Mouse (Mus musculus) limb, embryonic 13.5 days (tissue): ENCODE data around the gene Gdf5. TPM values are rescaled to one million over a fixed set of nuclear protein-coding genes. Genes with fewer than 3 reads are reported as not detected.
A peak's percentile ranks its signal among the peaks of the same experiment; 100 is the strongest.

Experiments used
- ATAC-seq: fragments of 200-750 bp; cut with Nextera tagmentation; 2 replicates; pipeline ENCODE4 v1.8.0; 2017; ENCODE audit warnings: low read depth, moderate number of reproducible peaks, moderate TSS enrichment; ENCODE audit not compliant: low FRiP score
- H3K27ac ChIP-seq: fragments of 300-500 bp; sonication (generic); 2 replicates; pipeline ENCODE4 v1.5.1; 2015; ENCODE audit warnings: inconsistent platforms, mild to moderate bottlenecking, moderate library complexity
- H3K27me3 ChIP-seq: fragments of 300-500 bp; sonication (generic); 2 replicates; pipeline ENCODE4 v1.6.1; 2015; ENCODE audit warnings: mild to moderate bottlenecking, inconsistent platforms
- H3K36me3 ChIP-seq: fragments of 300-500 bp; sonication (generic); 2 replicates; pipeline ENCODE4 v1.6.1; 2015; ENCODE audit warnings: inconsistent platforms, mild to moderate bottlenecking, moderate library complexity
- H3K4me1 ChIP-seq: fragments of 300-500 bp; sonication (generic); 2 replicates; pipeline ENCODE4 v1.6.1; 2015; ENCODE audit warnings: inconsistent platforms
- H3K4me2 ChIP-seq: fragments of 300-500 bp; sonication (generic); replicated peaks from 2 replicates; pipeline ENCODE4 v1.6.1; 2015; ENCODE audit warnings: inconsistent platforms, mild to moderate bottlenecking, moderate library complexity
- H3K4me3 ChIP-seq: fragments of 300-500 bp; sonication (generic); 2 replicates; pipeline ENCODE4 v1.5.1; 2015; ENCODE audit warnings: moderate library complexity, mild to moderate bottlenecking, inconsistent platforms
- H3K9ac ChIP-seq: fragments of 300-500 bp; sonication (generic); 2 replicates; pipeline ENCODE4 v1.6.1; 2015; ENCODE audit warnings: mild to moderate bottlenecking, inconsistent platforms
- H3K9me3 ChIP-seq: fragments of 300-500 bp; sonication (generic); 2 replicates; pipeline ENCODE4 v1.6.1; 2016; ENCODE audit warnings: inconsistent platforms
- WGBS: fragments of 180-500 bp; shearing (Covaris S2); methylation state at CpG from one replicate; pipeline ENCODE4 v1.1.7; 2015; 5-methylcytosine and 5-hydroxymethylcytosine counted together
- polyA plus RNA-seq: library from polyadenylated mRNA; unstranded; fragments of >200 nt; fragmentation: Nextera tagmentation; extraction: Ambion mirVana; gene quantifications from 2 replicates; pipeline ENCODE4 v1.2.1, GENCODE M21; 2015

Gene Gdf5
- polyA plus RNA-seq = 101 and 107 TPM in 2 replicates

GRCm38 (mm10) chr2:155945124-155945523 is at the start of gene Gdf5:
Gene Gdf5 (minus strand): TSS chr2:155945367.
- Histone ChIP-seq H3K9me3 (no peaks in the 10 kb centered on the region), H3K9ac (peak within 1 kb of the TSS; percentile 75), H3K27me3 (no peaks in the 10 kb centered on the region), H3K4me3 (peak within 1 kb of the TSS; percentile 51), H3K36me3 (peaks cover 16% of the 10 kb centered on the region), H3K27ac (peak within 1 kb of the TSS; percentile 96), H3K4me1 (peaks cover 80% of the 10 kb centered on the region), H3K4me2 (peak within 1 kb of the TSS; percentile 72)
- peak; percentile 64 for ATAC-seq
- WGBS = 13% methylated on average over 12 of the region's 13 CpGs

- no peak overlapping the region for H3K27ac ChIP-seq
- no peaks in the 10 kb centered on the region for H3K9me3 ChIP-seq
- WGBS = 80% methylated on average over 14 of the region's 14 CpGs
- H3K36me3 ChIP-seq = peaks cover 100% of the 10 kb centered on the region
- no peaks in the 10 kb centered on the region for H3K4me1 ChIP-seq
- H3K4me3 ChIP-seq = no peak overlapping the region
- no peak overlapping the region for H3K9ac ChIP-seq
- no peak overlapping the region for H3K4me2 ChIP-seq
- no peaks in the 10 kb centered on the region for H3K27me3 ChIP-seq
- ATAC-seq = no peak
These were observed 46.7 kb upstream of the Gdf5 start for GRCm38 (mm10) chr2:155991863-155992321.

- Histone ChIP-seq H3K27me3 (no peaks in the 10 kb centered on the region), H3K4me1 (no peaks in the 10 kb centered on the region), H3K27ac (no peak overlapping the region), H3K9me3 (no peaks in the 10 kb centered on the region), H3K4me3 (no peak overlapping the region), H3K36me3 (peaks cover 100% of the 10 kb centered on the region), H3K4me2 (no peak overlapping the region), H3K9ac (no peak overlapping the region)
- WGBS = 95% methylated on average over 10 of the region's 10 CpGs
- ATAC-seq = no peak
These were observed 46.0 kb upstream of the Gdf5 start for GRCm38 (mm10) chr2:155991151-155991550.

GRCm38 (mm10) chr2:155989085-155989484 is 43.9 kb upstream of the Gdf5 start:
- peaks cover 100% of the 10 kb centered on the region for H3K36me3 ChIP-seq
- H3K27me3 ChIP-seq = no peaks in the 10 kb centered on the region
- H3K4me2 ChIP-seq = no peak overlapping the region
- H3K4me3 ChIP-seq = no peak overlapping the region
- 77% methylated on average over 4 of the region's 4 CpGs for WGBS
- no peak; the same call in 1 of the 2 replicates for ATAC-seq
- no peak overlapping the region for H3K27ac ChIP-seq
- no peaks in the 10 kb centered on the region for H3K9me3 ChIP-seq
- no peak overlapping the region for H3K9ac ChIP-seq
- no peaks in the 10 kb centered on the region for H3K4me1 ChIP-seq

GRCm38 (mm10) chr2:155987131-155987530 is 42.0 kb upstream of the Gdf5 start:
- Histone ChIP-seq H3K9me3 (no peaks in the 10 kb centered on the region), H3K27me3 (no peaks in the 10 kb centered on the region), H3K9ac (no peak overlapping the region), H3K4me1 (no peaks in the 10 kb centered on the region), H3K36me3 (peaks cover 100% of the 10 kb centered on the region), H3K27ac (no peak overlapping the region), H3K4me3 (no peak overlapping the region), H3K4me2 (no peak overlapping the region)
- 92% methylated on average over 6 of the region's 6 CpGs for WGBS
- ATAC-seq = no peak

- H3K4me2 ChIP-seq = no peak overlapping the region
- H3K27me3 ChIP-seq = no peaks in the 10 kb centered on the region
- no peak overlapping the region for H3K27ac ChIP-seq
- peaks cover 100% of the 10 kb centered on the region for H3K36me3 ChIP-seq
- WGBS = 73% methylated on average over 7 of the region's 7 CpGs
- no peak overlapping the region for H3K4me3 ChIP-seq
- no peaks in the 10 kb centered on the region for H3K9me3 ChIP-seq
- no peak for ATAC-seq
- no peak overlapping the region for H3K9ac ChIP-seq
- no peaks in the 10 kb centered on the region for H3K4me1 ChIP-seq
These were observed 40.6 kb upstream of the Gdf5 start for GRCm38 (mm10) chr2:155985776-155986175.

GRCm38 (mm10) chr2:155979328-155979991 is 34.3 kb upstream of the Gdf5 start:
- Histone ChIP-seq H3K4me1 (no peaks in the 10 kb centered on the region), H3K4me3 (no peak overlapping the region), H3K27me3 (no peaks in the 10 kb centered on the region), H3K36me3 (peaks cover 94% of the 10 kb centered on the region), H3K27ac (no peak overlapping the region), H3K9ac (no peak overlapping the region; the same call in 1 of the 2 replicates), H3K4me2 (no peak overlapping the region), H3K9me3 (no peaks in the 10 kb centered on the region)
- 88% methylated on average over 5 of the region's 5 CpGs for WGBS
- no peak for ATAC-seq

GRCm38 (mm10) chr2:155974087-155974731 is 29.0 kb upstream of the Gdf5 start:
- no peaks in the 10 kb centered on the region for H3K4me1 ChIP-seq
- no peak overlapping the region for H3K27ac ChIP-seq
- no peak overlapping the region for H3K4me3 ChIP-seq
- WGBS = 82% methylated on average over 14 of the region's 14 CpGs
- peaks cover 90% of the 10 kb centered on the region for H3K36me3 ChIP-seq
- no peaks in the 10 kb centered on the region for H3K9me3 ChIP-seq
- H3K27me3 ChIP-seq = no peaks in the 10 kb centered on the region
- ATAC-seq = no peak
- H3K4me2 ChIP-seq = no peak overlapping the region
- H3K9ac ChIP-seq = no peak overlapping the region

- WGBS = 88% methylated on average over 6 of the region's 6 CpGs
- Histone ChIP-seq H3K4me3 (no peak overlapping the region), H3K27ac (no peak overlapping the region), H3K4me2 (no peak overlapping the region), H3K9ac (no peak overlapping the region), H3K36me3 (peaks cover 90% of the 10 kb centered on the region), H3K27me3 (no peaks in the 10 kb centered on the region), H3K4me1 (no peaks in the 10 kb centered on the region), H3K9me3 (no peaks in the 10 kb centered on the region)
- no peak for ATAC-seq
These were observed 28.2 kb upstream of the Gdf5 start for GRCm38 (mm10) chr2:155973348-155973747.

- Histone ChIP-seq H3K27me3 (no peaks in the 10 kb centered on the region), H3K4me3 (no peak overlapping the region), H3K9ac (no peak overlapping the region), H3K4me2 (no peak overlapping the region), H3K4me1 (peaks cover 11% of the 10 kb centered on the region; the same call in 1 of the 2 replicates), H3K9me3 (no peaks in the 10 kb centered on the region), H3K36me3 (peaks cover 72% of the 10 kb centered on the region), H3K27ac (no peak overlapping the region)
- no peak; the same call in 1 of the 2 replicates for ATAC-seq
- WGBS = 40% methylated on average over 1 of the region's 1 CpGs
These were observed 17.8 kb upstream of the Gdf5 start for GRCm38 (mm10) chr2:155962991-155963390.

- Histone ChIP-seq H3K27me3 (no peaks in the 10 kb centered on the region), H3K4me2 (no peak overlapping the region), H3K4me1 (peaks cover 20% of the 10 kb centered on the region), H3K4me3 (no peak overlapping the region), H3K9me3 (no peaks in the 10 kb centered on the region), H3K36me3 (peaks cover 61% of the 10 kb centered on the region), H3K9ac (no peak overlapping the region), H3K27ac (no peak overlapping the region)
- WGBS = 81% methylated on average over 10 of the region's 10 CpGs
- ATAC-seq = no peak
These were observed 16.7 kb upstream of the Gdf5 start for GRCm38 (mm10) chr2:155961862-155962261.

GRCm38 (mm10) chr2:155959981-155960380 is 14.8 kb upstream of the Gdf5 start:
- no peak overlapping the region for H3K4me3 ChIP-seq
- H3K27ac ChIP-seq = no peak overlapping the region
- H3K4me1 ChIP-seq = peaks cover 20% of the 10 kb centered on the region
- H3K36me3 ChIP-seq = peaks cover 44% of the 10 kb centered on the region
- no peak for ATAC-seq
- H3K9ac ChIP-seq = no peak overlapping the region
- WGBS = 86% methylated on average over 5 of the region's 5 CpGs
- H3K4me2 ChIP-seq = no peak overlapping the region
- H3K9me3 ChIP-seq = no peaks in the 10 kb centered on the region
- H3K27me3 ChIP-seq = no peaks in the 10 kb centered on the region
